Mouse (Mus musculus): ENCODE measurements around the gene Wbp2.
A peak's percentile ranks its signal among the peaks of the same experiment; 100 is the strongest.

DNA sequence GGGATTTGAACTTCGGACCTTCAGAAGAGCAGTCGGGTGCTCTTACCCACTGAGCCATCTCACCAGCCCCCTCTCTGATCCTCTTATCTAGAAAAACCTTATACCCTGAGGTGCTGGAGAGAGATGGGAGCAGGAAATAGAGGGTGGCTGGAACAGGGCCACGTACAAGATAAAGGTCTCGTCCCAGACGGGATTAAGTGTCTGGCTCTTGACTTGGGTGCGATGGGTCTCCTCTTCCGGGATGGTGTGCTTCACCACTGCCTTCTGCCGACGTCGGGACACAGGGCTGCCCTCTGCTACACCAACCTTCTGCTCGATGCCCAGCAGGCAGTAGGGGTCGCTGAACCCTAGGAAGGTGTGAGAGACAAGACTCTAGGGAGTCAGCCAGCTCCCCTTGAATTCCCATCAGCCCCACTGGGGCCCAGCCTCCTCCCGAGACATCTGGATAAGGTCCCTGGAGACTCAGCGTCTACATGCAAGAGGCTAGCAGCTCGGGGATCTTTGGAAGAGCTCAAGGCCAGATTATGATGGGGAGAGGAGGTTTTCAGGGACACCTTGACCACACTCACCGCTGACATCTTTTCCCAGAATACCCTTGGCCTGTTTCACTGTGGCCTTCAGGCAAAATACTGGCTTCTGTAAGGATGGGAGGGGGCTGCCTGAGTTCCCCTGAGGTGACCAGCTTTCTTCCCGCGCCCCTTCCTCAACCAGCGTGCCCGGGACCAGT lies 11.1 kb downstream of the Wbp2 start:
- TF ChIP-seq CTCF (IDR thresholded peaks at IDR 0.05; ENCODE audit: low read depth) (peak; percentile 42), EP300 (IDR thresholded peaks at IDR 0.05; ENCODE audit: low read depth) (no peak)
